Mouse (Mus musculus) heart, embryonic 11.5 days (tissue): Measurements from ENCODE around the gene Gmds. TPM values are rescaled to one million over a fixed set of nuclear protein-coding genes. Genes with fewer than 3 reads are reported as not detected.
A peak's percentile ranks its signal among the peaks of the same experiment; 100 is the strongest.

ENCODE experiments used
- ATAC-seq: fragments of 200-750 bp; cut with Nextera tagmentation; replicated peaks from 2 replicates; pipeline ENCODE4 v1.8.0; 2017; ENCODE audit warnings: moderate library complexity; ENCODE audit not compliant: insufficient number of reproducible peaks, low FRiP score, low TSS enrichment
- H3K27ac ChIP-seq: fragments of 300-500 bp; sonication (generic); 2 replicates; pipeline ENCODE4 v1.5.1; 2014; ENCODE audit warnings: mild to moderate bottlenecking, low read depth, low read length
- H3K27me3 ChIP-seq: fragments of 300-500 bp; sonication (generic); 2 replicates; pipeline ENCODE4 v1.6.1; 2014; ENCODE audit warnings: mild to moderate bottlenecking, low read length, mixed read lengths; ENCODE audit not compliant: control insufficient read depth, insufficient read depth
- H3K36me3 ChIP-seq: fragments of 300-500 bp; sonication (generic); 2 replicates; pipeline ENCODE4 v1.6.1; 2014; ENCODE audit warnings: mild to moderate bottlenecking, low read length, moderate library complexity, mixed read lengths; ENCODE audit not compliant: control insufficient read depth, insufficient read depth
- H3K4me1 ChIP-seq: fragments of 300-500 bp; sonication (generic); 2 replicates; pipeline ENCODE4 v1.6.1; 2014; ENCODE audit warnings: low read length; ENCODE audit not compliant: control insufficient read depth, insufficient read depth
- H3K4me2 ChIP-seq: fragments of 300-500 bp; sonication (generic); 2 replicates; pipeline ENCODE4 v1.6.1; 2014; ENCODE audit warnings: mild to moderate bottlenecking, moderate library complexity
- H3K4me3 ChIP-seq: fragments of 300-500 bp; sonication (generic); 2 replicates; pipeline ENCODE4 v1.5.1; 2014; ENCODE audit warnings: low read depth, low read length
- H3K9ac ChIP-seq: fragments of 300-500 bp; sonication (generic); 2 replicates; pipeline ENCODE4 v1.6.1; 2014; ENCODE audit warnings: mild to moderate bottlenecking, low read depth, low read length, moderate library complexity
- H3K9me3 ChIP-seq: fragments of 300-500 bp; sonication (generic); replicated peaks from 2 replicates; pipeline ENCODE4 v1.6.1; 2016; ENCODE audit warnings: low read length; ENCODE audit not compliant: control insufficient read depth
- WGBS: fragments of 180-500 bp; shearing (Covaris S2); extraction: QIAGEN DNeasy Blood & Tissue Kit; methylation state at CpG from one replicate; pipeline ENCODE4 v1.1.7; 2014; ENCODE audit not compliant: insufficient replicate concordance; 5-methylcytosine and 5-hydroxymethylcytosine counted together
- polyA plus RNA-seq: library from polyadenylated mRNA; unstranded; fragments of >200 nt; fragmentation: Nextera tagmentation; extraction: Ambion mirVana; gene quantifications from 2 replicates; pipeline ENCODE4 v1.2.1, GENCODE M21; 2014

Gene Gmds
- polyA plus RNA-seq, 1 experiment from 2014 or later = 31.3 TPM

DNA sequence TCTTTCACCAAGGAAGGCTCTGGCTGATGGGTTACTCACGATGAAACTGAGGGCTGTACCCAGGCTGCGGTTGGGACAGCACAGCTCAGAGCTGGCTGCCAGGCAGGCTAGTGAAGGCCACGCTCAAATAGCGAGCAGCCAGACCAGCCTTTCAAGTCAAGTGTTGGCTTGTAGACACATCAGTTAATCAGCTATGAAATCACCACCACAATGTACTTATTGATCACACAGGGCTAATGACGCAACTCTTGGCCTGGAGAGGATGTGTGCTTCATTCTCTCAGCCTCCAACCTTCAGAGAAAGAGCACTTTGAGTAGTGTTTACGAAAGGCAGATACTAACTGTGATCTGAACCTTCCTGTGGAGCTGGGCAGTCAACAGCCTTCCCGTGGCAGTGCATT, 383.4 kb downstream of the Gmds start:
- WGBS = 33% methylated on average over 7 of the region's 7 CpGs
- ATAC-seq = no peak
- no peaks in the 10 kb centered on the region for H3K27me3 ChIP-seq
- H3K4me2 ChIP-seq = no peak overlapping the region
- no peaks in the 10 kb centered on the region for H3K9me3 ChIP-seq
- no peak overlapping the region for H3K4me3 ChIP-seq
- H3K9ac ChIP-seq = no peak overlapping the region
- H3K36me3 ChIP-seq = no peaks in the 10 kb centered on the region
- peaks cover 19% of the 10 kb centered on the region for H3K4me1 ChIP-seq
- peak overlapping the region; percentile 22; the same call in 1 of the 2 replicates for H3K27ac ChIP-seq

DNA sequence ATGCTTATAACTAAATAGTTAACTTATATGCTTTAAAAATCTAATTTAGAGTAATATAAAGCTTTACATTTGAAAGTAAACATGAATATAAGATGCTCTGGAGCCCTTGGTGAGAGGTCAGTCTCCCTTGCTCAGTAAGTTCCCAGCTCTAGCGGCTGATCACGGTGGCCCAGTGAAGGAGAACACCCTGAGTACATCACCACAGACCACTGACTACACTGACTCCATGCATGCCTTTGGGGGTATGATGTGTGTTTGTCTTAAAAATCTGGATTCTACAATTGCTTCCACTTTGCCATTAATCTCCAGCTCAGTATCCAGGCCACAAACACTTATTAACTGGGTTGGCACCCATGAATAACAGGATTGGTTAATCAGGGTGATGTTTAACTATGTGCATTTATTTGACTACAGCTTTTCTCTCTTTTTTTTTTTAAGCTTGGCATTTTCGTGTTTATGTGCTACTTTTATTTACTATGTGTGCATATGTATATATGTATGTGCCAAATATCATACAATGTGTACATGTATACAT, 393.8 kb downstream of the Gmds start:
- Histone ChIP-seq H3K9me3 (no peaks in the 10 kb centered on the region), H3K4me1 (no peaks in the 10 kb centered on the region), H3K36me3 (no peaks in the 10 kb centered on the region), H3K9ac (no peak overlapping the region), H3K4me3 (no peak overlapping the region), H3K27ac (no peak overlapping the region), H3K4me2 (no peak overlapping the region), H3K27me3 (no peaks in the 10 kb centered on the region)
- 78% methylated on average over 3 of the region's 3 CpGs for WGBS
- ATAC-seq = no peak

DNA sequence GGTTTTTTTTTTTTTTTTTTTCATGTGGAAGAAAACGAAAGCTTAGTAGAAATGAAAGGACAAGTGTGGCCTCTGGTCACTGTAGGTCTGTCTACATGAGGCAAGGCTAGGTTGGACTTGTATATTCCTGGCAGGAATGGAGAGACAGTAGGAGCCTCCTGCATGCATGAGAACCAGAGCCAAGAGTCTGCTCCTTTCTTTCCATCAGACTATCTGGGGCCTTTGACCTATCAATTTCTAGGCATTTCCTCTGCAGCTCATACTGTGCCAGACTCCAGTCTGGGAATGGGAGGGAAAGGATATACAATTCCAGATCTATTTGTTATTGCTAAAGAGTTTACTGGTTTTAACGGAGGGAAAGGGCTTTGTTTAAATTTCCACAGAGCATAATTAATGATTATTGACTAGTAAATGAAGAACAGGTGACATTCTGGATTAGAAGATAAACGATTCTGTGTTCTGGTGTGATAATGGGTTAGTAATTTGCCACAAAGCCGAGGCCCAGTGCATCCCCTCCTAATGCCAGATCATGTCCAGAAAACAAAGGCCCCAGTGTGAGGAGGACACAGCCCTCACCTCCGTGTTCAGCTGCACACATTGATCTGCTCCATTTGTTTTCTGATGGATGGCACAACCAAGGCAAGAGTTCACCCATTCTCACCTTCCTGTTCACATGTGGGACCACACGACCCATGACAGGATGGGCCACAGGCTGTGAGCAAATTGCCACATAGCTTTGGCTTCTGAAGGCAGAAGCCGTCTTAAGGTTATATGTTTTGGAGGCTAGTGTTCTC, 394.9 kb downstream of the Gmds start:
- no peak overlapping the region for H3K4me3 ChIP-seq
- WGBS = 52% methylated on average over 7 of the region's 7 CpGs

DNA sequence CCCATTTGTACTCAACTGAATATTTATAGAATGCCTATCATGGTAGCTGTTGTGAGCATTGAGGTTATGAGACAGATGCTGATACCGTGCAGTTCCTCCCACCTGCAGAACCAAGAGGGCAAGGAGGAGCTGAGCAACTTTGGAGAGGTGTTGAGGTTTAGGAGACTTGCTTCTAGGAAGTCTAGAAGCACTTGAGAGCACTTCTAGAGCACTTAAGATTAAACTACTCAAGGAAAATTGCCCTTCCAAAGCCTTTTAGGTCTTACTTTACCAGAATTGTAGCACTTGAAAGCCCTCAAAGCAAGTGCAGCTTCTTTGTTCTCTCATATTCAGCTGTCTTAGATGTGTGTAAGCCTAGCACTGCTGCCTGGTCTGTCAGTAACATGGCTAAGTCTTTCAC, 409.2 kb downstream of the Gmds start:
- no peak overlapping the region for H3K4me3 ChIP-seq
- H3K27me3 ChIP-seq = no peaks in the 10 kb centered on the region
- 81% methylated on average over 1 of the region's 1 CpGs for WGBS
- H3K9me3 ChIP-seq = no peaks in the 10 kb centered on the region
- H3K4me2 ChIP-seq = no peak overlapping the region
- no peak overlapping the region for H3K27ac ChIP-seq
- no peak for ATAC-seq
- H3K36me3 ChIP-seq = no peaks in the 10 kb centered on the region
- no peaks in the 10 kb centered on the region for H3K4me1 ChIP-seq
- H3K9ac ChIP-seq = no peak overlapping the region

More for the DNA sequence above, 394.9 kb downstream of the Gmds start:
- Histone ChIP-seq H3K4me1 (no peaks in the 10 kb centered on the region), H3K9me3 (no peaks in the 10 kb centered on the region), H3K9ac (no peak overlapping the region), H3K27me3 (no peaks in the 10 kb centered on the region; the same call in 1 of the 2 replicates), H3K4me2 (no peak overlapping the region), H3K27ac (no peak overlapping the region), H3K36me3 (no peaks in the 10 kb centered on the region; the same call in 1 of the 2 replicates)
- no peak for ATAC-seq

GRCm38 (mm10) chr13:31926599-31926998, 411.9 kb downstream of the Gmds start:
- Histone ChIP-seq H3K36me3 (no peaks in the 10 kb centered on the region), H3K4me3 (no peak overlapping the region), H3K4me1 (no peaks in the 10 kb centered on the region), H3K9me3 (no peaks in the 10 kb centered on the region), H3K27ac (no peak overlapping the region), H3K27me3 (no peaks in the 10 kb centered on the region), H3K9ac (no peak overlapping the region), H3K4me2 (no peak overlapping the region)
- ATAC-seq = no peak
- WGBS = 59% methylated on average over 5 of the region's 5 CpGs

GRCm38 (mm10) chr13:31924506-31924905, 414.0 kb downstream of the Gmds start:
- Histone ChIP-seq H3K36me3 (no peaks in the 10 kb centered on the region), H3K9me3 (no peaks in the 10 kb centered on the region), H3K4me2 (no peak overlapping the region), H3K4me1 (no peaks in the 10 kb centered on the region), H3K4me3 (no peak overlapping the region), H3K27ac (no peak overlapping the region), H3K27me3 (no peaks in the 10 kb centered on the region), H3K9ac (no peak overlapping the region)
- WGBS = 47% methylated on average over 4 of the region's 4 CpGs
- no peak for ATAC-seq

DNA sequence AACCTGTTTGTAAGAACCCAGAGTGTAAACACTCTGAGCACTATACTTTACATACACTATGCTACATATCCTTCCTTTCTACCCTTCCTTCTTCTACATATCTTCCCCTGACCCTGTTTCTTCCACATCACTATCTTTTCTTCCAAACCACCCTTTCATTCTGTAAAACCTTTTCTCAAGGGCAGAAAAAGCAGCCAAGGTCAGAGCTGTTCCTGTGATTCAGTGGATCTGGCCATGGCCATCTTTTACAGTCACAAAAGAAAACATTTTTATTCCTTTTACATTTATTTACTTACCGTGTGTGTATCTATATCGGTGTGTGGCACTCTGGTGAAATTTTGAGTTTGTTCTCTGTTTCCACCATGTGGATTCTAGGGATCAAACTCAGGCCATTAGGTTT, 418.8 kb downstream of the Gmds start:
- Histone ChIP-seq H3K27me3 (no peaks in the 10 kb centered on the region), H3K9ac (no peak overlapping the region), H3K27ac (no peak overlapping the region), H3K4me3 (no peak overlapping the region), H3K9me3 (no peaks in the 10 kb centered on the region), H3K4me1 (peaks cover 6% of the 10 kb centered on the region; the same call in 1 of the 2 replicates), H3K36me3 (no peaks in the 10 kb centered on the region), H3K4me2 (no peak overlapping the region)
- no peak for ATAC-seq
- WGBS = 75% methylated on average over 2 of the region's 2 CpGs

DNA sequence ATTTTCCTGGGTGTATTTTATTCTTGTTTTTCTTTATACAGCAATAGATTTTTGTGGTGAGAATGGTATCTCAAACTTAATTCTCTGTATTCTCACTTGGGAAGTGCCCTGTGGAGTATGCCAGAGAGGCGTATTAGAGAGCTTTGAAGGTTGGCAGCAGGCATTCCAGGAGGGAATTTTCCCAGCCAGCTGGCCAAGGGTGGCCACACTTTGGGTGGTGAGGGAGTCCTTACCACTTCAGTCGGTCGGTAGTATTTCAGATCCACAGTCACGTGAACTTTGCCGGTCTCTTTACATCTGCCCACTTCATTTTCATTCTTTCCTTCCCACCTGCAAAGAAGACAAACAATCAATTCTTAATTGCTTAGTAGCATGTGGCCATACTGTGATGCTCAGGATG, 421.2 kb downstream of the Gmds start:
- no peak overlapping the region for H3K27ac ChIP-seq
- no peak overlapping the region for H3K9ac ChIP-seq
- H3K4me1 ChIP-seq = peaks cover 6% of the 10 kb centered on the region; the same call in 1 of the 2 replicates
- ATAC-seq = no peak
- WGBS = 50% methylated on average over 5 of the region's 5 CpGs
- no peak overlapping the region for H3K4me3 ChIP-seq
- H3K9me3 ChIP-seq = no peaks in the 10 kb centered on the region
- H3K4me2 ChIP-seq = no peak overlapping the region
- H3K27me3 ChIP-seq = no peaks in the 10 kb centered on the region
- H3K36me3 ChIP-seq = no peaks in the 10 kb centered on the region

DNA sequence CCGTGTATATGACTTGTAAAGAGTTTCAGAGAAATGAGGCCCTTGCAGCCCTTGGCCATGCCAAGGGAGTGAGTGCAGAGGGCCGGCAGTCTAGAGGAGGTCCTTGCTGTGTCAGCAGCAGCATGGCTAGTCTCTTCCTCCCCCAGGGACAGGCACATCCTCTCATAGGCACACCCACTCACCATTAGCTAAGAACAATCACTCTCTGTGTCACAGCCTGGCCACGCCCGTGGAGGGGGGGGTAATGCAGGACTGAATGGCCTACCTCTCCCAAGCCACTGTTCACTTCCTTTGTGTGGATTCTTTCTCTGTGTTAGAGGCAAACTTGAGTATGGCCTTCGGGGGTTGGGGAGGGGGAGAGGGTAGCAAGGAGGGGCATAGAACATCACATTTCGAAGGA, 422.8 kb downstream of the Gmds start:
- 62% methylated on average over 6 of the region's 6 CpGs for WGBS

More for the DNA sequence above, 422.8 kb downstream of the Gmds start:
- ATAC-seq = 0 out of 2 replicates have a peak, but pooled peaks have one; percentile 35
- Histone ChIP-seq H3K9me3 (no peaks in the 10 kb centered on the region), H3K4me1 (peaks cover 12% of the 10 kb centered on the region), H3K27ac (no peak overlapping the region), H3K27me3 (no peaks in the 10 kb centered on the region), H3K9ac (no peak overlapping the region), H3K4me2 (no peak overlapping the region), H3K4me3 (no peak overlapping the region), H3K36me3 (no peaks in the 10 kb centered on the region)
